Mouse (Mus musculus): Measurements from ENCODE around the gene Mcam. TPM values are rescaled to one million over a fixed set of nuclear protein-coding genes. Genes with fewer than 3 reads are reported as not detected.

Mcam gene
- polyA plus RNA-seq (2012; rRNA removed) = 112 and 143 TPM in 2 replicates

GRCm38 (mm10) chr9:44134101-44134850 is at the start of gene Mcam:
TSS of gene Mcam (plus strand) at chr9:44134469.

DNA sequence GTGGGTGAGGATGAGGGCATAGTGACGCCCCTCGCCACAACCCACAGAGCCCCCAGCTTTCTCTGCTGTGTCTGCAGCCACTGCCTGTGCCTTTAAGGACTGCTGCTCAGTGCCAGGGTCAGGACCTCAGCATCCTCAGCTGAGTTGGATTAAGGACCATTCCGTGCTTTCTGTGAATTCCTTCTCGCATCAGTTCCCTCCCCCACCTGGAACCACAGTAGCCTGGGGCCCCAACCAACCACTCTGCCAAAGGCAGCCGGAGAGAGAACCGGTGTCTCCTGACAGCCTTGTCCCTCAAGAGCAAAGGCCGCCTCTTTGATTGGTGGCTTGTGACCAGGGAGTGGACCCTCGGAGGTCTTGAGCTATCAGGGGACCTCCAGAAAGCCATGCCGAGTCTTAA is 32.8 kb upstream of the Mcam start, which contains the start of gene Mfrp:
TSS of gene Mfrp (plus strand) at position 240 of the 400 bp plus-strand sequence.

GRCm38 (mm10) chr9:44107110-44107509 is 27.2 kb upstream of the Mcam start, which contains the start of gene C1qtnf5:
TSS of gene C1qtnf5 (plus strand) at chr9:44107245.

GRCm38 (mm10) chr9:44113105-44113789 is 21.0 kb upstream of the Mcam start, which contains the start of the genes Gm49380 and Rnf26:
TSS of gene Gm49380 (minus strand) at chr9:44113500.
TSS of gene Rnf26 (minus strand) at chr9:44113517.

Other genes with a start within 250 kb of the Mcam start
- 61.5 and 73.5 TPM in 2 replicates for gene Thy1, start 91.1 kb upstream of the Mcam start, polyA plus RNA-seq (2012; rRNA removed)
- gene Usp2, start 67.4 kb upstream of the Mcam start, polyA plus RNA-seq (2012; rRNA removed) = 11.5 and 14.5 TPM in 2 replicates
- gene Mfrp, start 32.7 kb upstream of the Mcam start, polyA plus RNA-seq (2012; rRNA removed) = 1.8 and 1.9 TPM in 2 replicates
- gene C1qtnf5, start 27.2 kb upstream of the Mcam start, polyA plus RNA-seq (2012; rRNA removed) = 26.9 and 30.1 TPM in 2 replicates
- gene Gm49380, start 21.0 kb upstream of the Mcam start, polyA plus RNA-seq (2012; rRNA removed) = 0.50 and 0.68 TPM in 2 replicates
- gene Rnf26, start 21.0 kb upstream of the Mcam start, polyA plus RNA-seq (2012; rRNA removed) = 71.8 and 72.0 TPM in 2 replicates
- gene Cbl, start 99.6 kb downstream of the Mcam start, polyA plus RNA-seq (2012; rRNA removed) = 7.6 and 7.7 TPM in 2 replicates
- 19.7 and 22.5 TPM in 2 replicates for gene Ccdc153, start 106.2 kb downstream of the Mcam start, polyA plus RNA-seq (2012; rRNA removed)
- 0.10 and 0.24 TPM in 2 replicates for gene Pdzd3, start 117.0 kb downstream of the Mcam start, polyA plus RNA-seq (2012; rRNA removed)
- 18.5 and 18.9 TPM in 2 replicates for gene Nlrx1, start 134.1 kb downstream of the Mcam start, polyA plus RNA-seq (2012; rRNA removed)
- gene Abcg4, start 154.1 kb downstream of the Mcam start, polyA plus RNA-seq (2012; rRNA removed) = 25.8 and 35.0 TPM in 2 replicates
- 26.3 and 36.2 TPM in 2 replicates for gene Hinfp, start 171.2 kb downstream of the Mcam start, polyA plus RNA-seq (2012; rRNA removed)
- gene C2cd2l, start 185.8 kb downstream of the Mcam start, polyA plus RNA-seq (2012; rRNA removed) = 57.1 and 60.9 TPM in 2 replicates
- gene Dpagt1, start 191.6 kb downstream of the Mcam start, polyA plus RNA-seq (2012; rRNA removed) = 74.2 and 75.2 TPM in 2 replicates
- gene H2afx, start 200.2 kb downstream of the Mcam start, polyA plus RNA-seq (2012; rRNA removed) = 313 and 370 TPM in 2 replicates
- gene Hmbs, start 209.8 kb downstream of the Mcam start, polyA plus RNA-seq (2012; rRNA removed) = 84.2 and 85.4 TPM in 2 replicates
- 28.5 and 31.4 TPM in 2 replicates for gene Vps11, start 227.2 kb downstream of the Mcam start, polyA plus RNA-seq (2012; rRNA removed)
- gene Hyou1, start 245.0 kb downstream of the Mcam start, polyA plus RNA-seq (2012; rRNA removed) = 133 and 139 TPM in 2 replicates